Mouse (Mus musculus): Measurements from ENCODE around the gene Prss23. TPM values are rescaled to one million over a fixed set of nuclear protein-coding genes. Genes with fewer than 3 reads are reported as not detected.

Gene Prss23
- polyA plus RNA-seq, 1 experiment from 2014 or later = 19.2 TPM

DNA sequence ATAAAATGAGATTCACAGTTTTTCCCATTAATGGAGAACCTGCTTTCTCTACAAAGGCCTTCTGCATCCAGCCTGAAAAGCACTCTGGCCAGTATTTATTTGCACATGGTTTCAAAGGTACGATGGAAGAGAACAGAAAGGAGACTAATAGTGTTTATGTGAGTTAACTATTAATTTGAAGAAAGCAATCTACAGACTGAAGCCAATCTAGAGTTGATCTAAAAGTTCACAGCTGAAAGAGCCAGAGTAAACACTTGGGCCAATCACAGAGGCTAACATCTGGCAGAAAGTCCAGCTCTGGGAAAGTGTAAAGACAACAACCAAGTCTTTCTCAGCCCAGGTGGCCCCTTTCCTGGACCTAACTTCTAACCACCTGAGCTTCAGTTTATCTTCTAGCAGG is 27.1 kb upstream of the Prss23 start:
- Histone ChIP-seq H3K4me1 (replicated peaks) (no peaks in the 10 kb centered on the region), H3K27me3 (no peaks in the 10 kb centered on the region), H3K27ac (no peak overlapping the region), H3K4me2 (no peak overlapping the region), H3K9me3 (no peaks in the 10 kb centered on the region), H3K4me3 (replicated peaks) (no peak overlapping the region), H3K36me3 (no peaks in the 10 kb centered on the region), H3K9ac (replicated peaks) (no peak overlapping the region)
- ATAC-seq (ENCODE audit: insufficient number of reproducible peaks, insufficient read depth, low FRiP score, low TSS enrichment, low read depth) = no peak
- WGBS = 41% methylated on average over 1 of the region's 1 CpGs

DNA sequence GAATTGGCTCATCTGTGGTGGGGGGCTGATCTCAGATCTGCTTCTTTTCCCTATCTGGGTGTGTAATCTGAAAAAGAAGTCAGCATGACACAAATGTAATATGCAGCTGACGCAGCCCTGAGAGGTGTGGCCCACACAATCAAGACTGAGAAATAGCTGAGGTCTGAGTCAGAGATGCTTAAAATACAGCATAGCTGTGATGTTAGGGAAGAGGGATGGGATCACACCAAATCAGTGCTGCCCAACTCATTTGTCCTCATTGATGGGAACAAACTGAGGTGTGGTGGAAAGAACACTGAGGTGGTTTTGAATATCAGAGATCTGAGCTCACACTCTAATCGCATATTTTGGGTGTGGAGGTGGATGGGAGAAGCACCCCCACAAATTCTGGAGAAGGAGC is 14.0 kb upstream of the Prss23 start:
- Histone ChIP-seq H3K36me3 (no peaks in the 10 kb centered on the region), H3K9me3 (no peaks in the 10 kb centered on the region), H3K4me2 (no peak overlapping the region), H3K27ac (no peak overlapping the region), H3K27me3 (no peaks in the 10 kb centered on the region), H3K4me1 (replicated peaks) (no peaks in the 10 kb centered on the region), H3K4me3 (replicated peaks) (no peak overlapping the region), H3K9ac (replicated peaks) (no peak overlapping the region)
- WGBS = 84% methylated on average over 2 of the region's 2 CpGs
- no peak for ATAC-seq (ENCODE audit: insufficient number of reproducible peaks, insufficient read depth, low FRiP score, low TSS enrichment, low read depth)

DNA sequence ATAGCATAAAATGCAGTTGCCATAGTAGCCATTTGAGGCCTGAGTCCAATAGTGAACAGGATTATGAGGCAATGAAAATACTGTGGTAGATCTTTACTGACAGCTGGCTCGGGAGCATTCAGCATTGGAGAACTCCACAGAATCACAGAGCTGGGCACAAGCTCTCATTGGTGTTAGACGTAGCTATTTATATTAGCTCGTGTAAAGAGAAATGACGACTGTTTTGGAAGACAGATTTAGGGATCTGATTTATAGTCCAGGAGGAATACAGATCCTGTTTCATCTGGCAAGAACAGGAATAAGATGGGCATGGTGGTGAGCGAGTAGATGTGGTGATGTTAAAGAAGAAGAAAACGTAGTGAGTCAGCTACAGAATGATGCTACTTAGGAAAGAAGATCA is 12.4 kb upstream of the Prss23 start:
- WGBS = 65% methylated on average over 6 of the region's 6 CpGs
- Histone ChIP-seq H3K27ac (no peak overlapping the region), H3K4me1 (replicated peaks) (no peaks in the 10 kb centered on the region)

DNA sequence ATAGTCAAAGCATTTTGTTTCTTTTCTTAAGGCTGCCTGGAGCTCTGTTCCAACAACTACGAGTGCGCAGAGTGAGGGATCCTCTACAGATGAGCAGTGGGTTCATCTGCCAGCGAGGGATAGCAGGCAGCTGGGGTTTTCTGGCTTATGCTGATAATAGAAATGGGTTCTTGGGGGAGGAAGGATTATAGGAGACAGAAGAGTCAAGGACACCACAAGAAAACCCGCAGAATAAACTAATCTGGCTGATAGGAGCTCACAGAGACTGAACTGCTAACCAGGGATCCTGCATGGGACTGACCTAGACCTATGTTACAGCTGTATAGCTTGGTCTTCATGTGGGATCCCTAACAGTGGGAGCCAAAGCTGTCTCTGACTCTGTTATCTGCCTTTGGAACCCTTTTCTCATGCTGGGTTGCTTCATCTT is 456 bp upstream of the Prss23 start:
- H3K9me3 ChIP-seq = no peaks in the 10 kb centered on the region
- no peaks in the 10 kb centered on the region for H3K27me3 ChIP-seq
- no peaks in the 10 kb centered on the region for H3K36me3 ChIP-seq
- ATAC-seq (ENCODE audit: insufficient number of reproducible peaks, insufficient read depth, low FRiP score, low TSS enrichment, low read depth) = no peak
- H3K4me2 ChIP-seq = no peak overlapping the region
- peaks cover 6% of the 10 kb centered on the region for H3K4me1 ChIP-seq (replicated peaks)
- H3K27ac ChIP-seq = no peak overlapping the region
- H3K4me3 ChIP-seq (replicated peaks) = no peak overlapping the region
- WGBS = 87% methylated on average over 4 of the region's 4 CpGs
- no peak overlapping the region for H3K9ac ChIP-seq (replicated peaks)

More for the DNA sequence above, 12.4 kb upstream of the Prss23 start:
- Histone ChIP-seq H3K27me3 (no peaks in the 10 kb centered on the region), H3K4me3 (replicated peaks) (no peak overlapping the region), H3K9me3 (no peaks in the 10 kb centered on the region), H3K36me3 (no peaks in the 10 kb centered on the region), H3K4me2 (no peak overlapping the region), H3K9ac (replicated peaks) (no peak overlapping the region)
- ATAC-seq (ENCODE audit: insufficient number of reproducible peaks, insufficient read depth, low FRiP score, low TSS enrichment, low read depth) = no peak

DNA sequence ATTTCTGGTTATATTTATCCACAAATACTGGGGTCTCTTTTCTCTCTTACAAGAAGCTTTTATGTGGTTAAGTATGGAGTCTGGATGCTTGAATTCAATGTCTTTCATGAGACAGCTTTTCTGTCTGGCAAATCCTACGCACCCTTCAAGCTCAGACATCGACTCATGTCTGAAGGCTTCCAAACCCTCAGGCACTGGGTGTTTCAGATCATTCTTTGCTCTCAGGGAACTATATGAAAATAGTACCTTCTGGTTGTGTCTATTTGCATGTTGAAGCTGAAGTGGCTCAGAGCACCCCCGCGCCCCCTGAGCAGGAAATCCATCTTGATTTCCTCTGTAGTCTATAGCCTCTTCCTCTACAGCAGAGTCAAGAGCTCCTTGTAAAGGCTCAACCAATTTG is 3.2 kb downstream of the Prss23 start:
- 82% methylated on average over 4 of the region's 4 CpGs for WGBS

DNA sequence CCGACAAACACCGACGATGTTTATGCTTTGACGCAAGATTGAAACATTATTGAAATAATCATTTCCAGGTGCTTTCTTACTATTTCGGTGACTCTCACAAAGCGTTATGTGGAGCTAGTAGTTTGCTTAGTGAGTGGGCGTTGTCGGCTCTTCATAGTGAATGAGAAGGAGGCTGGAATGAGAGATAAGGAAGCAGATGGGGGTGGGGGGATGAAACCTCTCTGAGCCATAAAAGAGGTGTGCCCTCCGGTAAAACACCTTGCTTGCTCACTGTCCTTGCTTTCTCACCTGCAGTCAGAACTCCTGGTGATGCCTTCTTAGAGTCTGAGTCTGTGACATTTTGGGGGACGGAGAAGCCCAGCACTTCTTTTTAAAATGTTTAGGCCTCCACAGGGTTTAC is 4.8 kb downstream of the Prss23 start:
- Histone ChIP-seq H3K4me3 (replicated peaks) (no peak overlapping the region), H3K27ac (no peak overlapping the region), H3K9ac (replicated peaks) (no peak overlapping the region), H3K36me3 (no peaks in the 10 kb centered on the region), H3K4me1 (replicated peaks) (peaks cover 19% of the 10 kb centered on the region), H3K27me3 (peaks cover 2% of the 10 kb centered on the region; the same call in 1 of the 2 replicates), H3K9me3 (peaks cover 7% of the 10 kb centered on the region; the same call in 1 of the 2 replicates), H3K4me2 (0 out of 2 replicates have a peak overlapping the region, but pooled peaks have one; percentile 1)
- WGBS = 50% methylated on average over 10 of the region's 10 CpGs
- no peak for ATAC-seq (ENCODE audit: insufficient number of reproducible peaks, insufficient read depth, low FRiP score, low TSS enrichment, low read depth)

More for the DNA sequence above, 3.2 kb downstream of the Prss23 start:
- no peak overlapping the region for H3K4me3 ChIP-seq (replicated peaks)
- H3K36me3 ChIP-seq = no peaks in the 10 kb centered on the region
- no peak overlapping the region for H3K27ac ChIP-seq
- H3K9ac ChIP-seq (replicated peaks) = no peak overlapping the region
- no peaks in the 10 kb centered on the region for H3K27me3 ChIP-seq
- peaks cover 7% of the 10 kb centered on the region; the same call in 1 of the 2 replicates for H3K9me3 ChIP-seq
- ATAC-seq (ENCODE audit: insufficient number of reproducible peaks, insufficient read depth, low FRiP score, low TSS enrichment, low read depth) = no peak
- H3K4me1 ChIP-seq (replicated peaks) = peaks cover 14% of the 10 kb centered on the region
- H3K4me2 ChIP-seq = no peak overlapping the region

DNA sequence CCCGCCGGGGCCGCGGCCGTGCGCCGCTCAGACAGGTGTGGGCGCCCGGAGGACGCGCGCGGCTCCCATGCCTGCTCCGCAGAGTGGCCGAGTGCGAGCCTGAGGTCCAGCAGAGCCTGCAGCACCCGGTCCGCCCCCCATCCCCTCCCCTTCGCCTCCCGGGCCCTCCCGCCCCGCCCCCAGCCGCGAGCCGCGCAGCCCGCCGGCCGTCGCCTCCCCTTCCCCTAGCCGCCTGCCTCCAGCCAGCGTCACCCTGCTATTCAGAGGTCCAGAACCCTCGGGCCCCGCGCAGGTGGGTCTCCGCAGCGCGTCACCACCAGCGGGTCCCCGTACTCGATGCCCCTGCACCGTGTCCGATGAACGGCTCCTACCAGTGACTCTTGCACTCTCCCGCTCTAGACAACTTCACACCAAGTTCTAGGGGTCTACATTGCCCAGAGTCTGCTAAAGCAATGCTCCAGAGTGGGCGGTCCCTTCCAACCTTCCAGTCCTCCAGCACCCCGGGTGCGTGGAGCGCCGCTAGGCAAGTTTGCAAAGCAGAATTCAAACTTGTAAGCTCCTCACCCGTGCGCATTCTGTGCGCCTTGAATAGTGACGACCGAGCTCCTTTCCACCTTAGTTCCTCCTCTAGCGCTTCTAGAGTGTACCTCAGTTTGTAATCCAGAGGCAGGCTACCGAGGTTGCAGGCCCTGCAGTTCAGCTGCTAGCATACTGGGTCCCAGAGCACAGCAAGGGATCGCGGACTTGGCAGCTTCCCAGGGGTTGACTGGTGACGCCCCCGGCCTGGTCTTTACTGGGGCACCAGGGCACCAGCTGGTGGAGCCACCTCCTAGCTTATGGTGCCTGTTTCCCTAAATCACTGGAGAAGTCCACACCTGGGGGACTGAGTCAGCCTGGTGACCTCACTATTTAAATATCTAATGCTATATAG is 9.3 kb downstream of the Prss23 start:
- no peaks in the 10 kb centered on the region for H3K36me3 ChIP-seq

DNA sequence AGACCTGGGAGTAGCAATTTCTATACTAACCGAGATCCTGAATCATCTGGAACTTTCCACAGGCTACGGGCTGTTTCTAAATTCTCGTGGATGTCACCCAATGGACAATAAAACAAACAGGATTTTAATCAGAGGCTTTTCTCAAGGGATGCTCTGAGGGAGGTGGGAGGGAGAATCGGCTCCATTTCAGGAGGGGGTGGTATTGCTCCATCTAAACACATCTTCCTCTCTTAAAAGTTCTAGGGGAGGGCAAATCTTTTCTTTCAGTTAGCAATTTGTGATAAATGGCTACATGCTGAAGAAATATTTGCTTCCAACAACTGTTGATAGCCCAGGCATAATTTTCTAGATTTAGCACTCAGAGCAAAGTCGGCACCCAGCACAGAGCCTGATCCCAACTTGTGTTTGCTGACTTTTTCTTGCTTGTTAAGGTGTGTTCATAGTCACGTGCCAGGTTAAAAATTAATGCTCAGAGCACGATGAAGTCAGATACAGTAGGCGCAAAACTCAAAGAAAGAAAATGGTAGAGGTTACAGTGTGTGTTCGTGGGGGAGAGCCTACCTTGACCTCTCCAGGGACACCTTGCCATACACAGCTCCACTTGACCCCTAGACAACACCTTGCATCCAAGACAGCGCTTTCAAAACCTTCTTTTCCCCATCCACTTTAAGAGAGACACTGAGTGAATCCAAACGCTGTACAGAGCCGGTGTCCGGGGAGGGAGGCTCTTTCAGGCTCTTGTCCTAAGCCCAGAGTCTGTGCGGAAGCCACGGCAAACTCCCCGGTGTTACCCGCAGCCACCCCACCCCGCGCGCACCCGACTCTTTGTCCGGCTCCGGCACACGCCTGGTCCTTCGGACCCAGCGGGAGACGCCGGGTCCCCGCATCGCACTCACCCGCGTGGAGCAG is 10.2 kb downstream of the Prss23 start:
- Histone ChIP-seq H3K4me2 (peak overlapping the region; percentile 91), H3K27me3 (peaks cover 23% of the 10 kb centered on the region), H3K4me3 (replicated peaks) (peak overlapping the region; percentile 74), H3K9me3 (peaks cover 7% of the 10 kb centered on the region; the same call in 1 of the 2 replicates), H3K27ac (peak overlapping the region; percentile 64), H3K9ac (replicated peaks) (peak overlapping the region; percentile 73), H3K4me1 (replicated peaks) (peaks cover 13% of the 10 kb centered on the region), H3K36me3 (no peaks in the 10 kb centered on the region)
- ATAC-seq (ENCODE audit: insufficient number of reproducible peaks, insufficient read depth, low FRiP score, low TSS enrichment, low read depth) = peak; percentile 64
- WGBS = 9% methylated on average over 32 of the region's 32 CpGs

More for the DNA sequence above, 9.3 kb downstream of the Prss23 start:
- H3K27ac ChIP-seq = peak overlapping the region; percentile 64
- H3K9ac ChIP-seq (replicated peaks) = peak overlapping the region; percentile 73
- peak; percentile 87 for ATAC-seq (ENCODE audit: insufficient number of reproducible peaks, insufficient read depth, low FRiP score, low TSS enrichment, low read depth)
- peaks cover 19% of the 10 kb centered on the region for H3K4me1 ChIP-seq (replicated peaks)
- under 1% methylated on average over 58 of the region's 61 CpGs for WGBS
- peak overlapping the region; percentile 91 for H3K4me2 ChIP-seq
- peak overlapping the region; percentile 74 for H3K4me3 ChIP-seq (replicated peaks)
- H3K27me3 ChIP-seq = peaks cover 19% of the 10 kb centered on the region
- peaks cover 7% of the 10 kb centered on the region; the same call in 1 of the 2 replicates for H3K9me3 ChIP-seq

DNA sequence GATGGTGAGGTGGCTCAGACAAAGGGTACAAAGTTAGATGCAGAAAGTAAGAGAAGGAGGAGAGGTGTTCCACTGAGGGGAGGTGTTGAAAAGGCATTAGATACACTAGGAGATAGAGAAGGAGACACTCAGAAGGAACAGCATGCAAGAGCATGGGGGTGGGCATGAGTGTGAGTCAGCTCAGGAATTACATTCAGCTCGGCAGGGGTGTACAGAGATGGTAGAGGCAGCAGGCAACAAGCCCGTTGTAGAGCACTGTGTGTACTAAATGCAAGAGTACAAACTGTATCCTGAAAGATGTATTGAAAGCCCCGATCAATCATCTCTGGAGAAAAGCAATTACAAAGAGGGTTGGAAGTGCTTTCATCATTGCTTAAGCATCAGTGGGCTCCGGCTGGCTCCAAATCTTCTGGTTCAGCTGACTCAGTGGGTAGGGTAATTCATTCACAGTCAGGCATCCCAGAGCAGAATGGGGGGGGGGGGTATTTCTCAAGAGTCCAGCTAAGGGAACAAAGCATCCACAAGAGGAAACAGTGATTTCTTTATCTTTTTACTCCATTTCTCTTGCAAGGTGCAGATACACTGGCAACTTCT is 15.0 kb downstream of the Prss23 start:
- no peak for ATAC-seq (ENCODE audit: insufficient number of reproducible peaks, insufficient read depth, low FRiP score, low TSS enrichment, low read depth)
- Histone ChIP-seq H3K4me1 (replicated peaks) (peaks cover 6% of the 10 kb centered on the region), H3K4me3 (replicated peaks) (no peak overlapping the region), H3K36me3 (no peaks in the 10 kb centered on the region), H3K9ac (replicated peaks) (no peak overlapping the region), H3K9me3 (no peaks in the 10 kb centered on the region), H3K27ac (no peak overlapping the region), H3K4me2 (no peak overlapping the region), H3K27me3 (peaks cover 20% of the 10 kb centered on the region)
- 80% methylated on average over 4 of the region's 4 CpGs for WGBS

DNA sequence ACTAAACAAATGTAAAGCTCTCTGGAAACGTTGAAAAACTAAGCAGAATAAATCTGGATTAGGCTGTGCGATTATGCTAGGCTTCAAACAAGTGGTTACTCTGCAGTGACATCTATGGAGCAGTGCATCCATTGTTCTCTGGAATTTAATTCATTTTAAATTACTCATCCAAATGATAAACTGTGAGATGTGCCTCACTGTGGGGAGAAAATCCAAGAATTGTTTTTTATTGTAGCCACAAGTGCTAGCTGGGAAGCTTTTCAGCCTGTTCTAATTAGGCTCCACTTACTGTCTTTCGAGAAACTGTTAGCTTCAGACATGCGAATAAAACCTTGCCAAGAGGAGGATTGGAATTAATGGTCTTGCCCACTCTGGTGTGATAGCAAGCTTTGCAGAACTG is 18.3 kb downstream of the Prss23 start:
- H3K36me3 ChIP-seq = no peaks in the 10 kb centered on the region
- no peak overlapping the region for H3K4me2 ChIP-seq
- ATAC-seq (ENCODE audit: insufficient number of reproducible peaks, insufficient read depth, low FRiP score, low TSS enrichment, low read depth) = no peak
- H3K9ac ChIP-seq (replicated peaks) = no peak overlapping the region
- H3K4me1 ChIP-seq (replicated peaks) = no peaks in the 10 kb centered on the region
- 67% methylated on average over 4 of the region's 4 CpGs for WGBS
- H3K9me3 ChIP-seq = no peaks in the 10 kb centered on the region
- no peak overlapping the region for H3K27ac ChIP-seq
- no peak overlapping the region for H3K4me3 ChIP-seq (replicated peaks)
- H3K27me3 ChIP-seq = 0 out of 2 replicates have a peak, but pooled peaks cover 4% of the 10 kb centered on the region
